Mouse (Mus musculus) limb, embryonic 14.5 days (tissue): ENCODE measurements around the gene Acr. TPM values are rescaled to one million over a fixed set of nuclear protein-coding genes. Genes with fewer than 3 reads are reported as not detected.

Source experiments
- ATAC-seq: fragments of 200-750 bp; cut with Nextera tagmentation; 2 replicates; pipeline ENCODE4 v1.8.0; 2017; ENCODE audit warnings: low read depth, moderate number of reproducible peaks, moderate TSS enrichment; ENCODE audit not compliant: low FRiP score
- DNase-seq: peaks from one replicate; pipeline ENCODE4 v3.0.0-alpha.2; 2015; ENCODE audit warnings: low spot score
- H3K27ac ChIP-seq: fragments of 300-500 bp; sonication (generic); replicated peaks from 2 replicates; pipeline ENCODE4 v1.5.1; 2014; ENCODE audit warnings: low read depth, mild to moderate bottlenecking, low read length, moderate library complexity, mixed read lengths
- H3K27me3 ChIP-seq: fragments of 300-500 bp; sonication (generic); 2 replicates; pipeline ENCODE4 v1.6.1; 2014; ENCODE audit warnings: low read length, mixed read lengths; ENCODE audit not compliant: control insufficient read depth, insufficient read depth
- H3K36me3 ChIP-seq: fragments of 300-500 bp; sonication (generic); 2 replicates; pipeline ENCODE4 v1.6.1; 2014; ENCODE audit warnings: mild to moderate bottlenecking, low read length, moderate library complexity, mixed read lengths; ENCODE audit not compliant: control insufficient read depth, insufficient read depth
- H3K4me1 ChIP-seq: fragments of 300-500 bp; sonication (generic); 2 replicates; pipeline ENCODE4 v1.6.1; 2014; ENCODE audit warnings: antibody characterized with exemption, low read length, mixed read lengths; ENCODE audit not compliant: control insufficient read depth, insufficient read depth
- H3K4me2 ChIP-seq: fragments of 300-500 bp; sonication (generic); replicated peaks from 2 replicates; pipeline ENCODE4 v1.6.1; 2014; ENCODE audit warnings: low read depth, mild to moderate bottlenecking, low read length, moderate library complexity; ENCODE audit not compliant: severe bottlenecking
- H3K4me3 ChIP-seq: fragments of 300-500 bp; sonication (generic); replicated peaks from 2 replicates; pipeline ENCODE4 v1.5.1; 2014; ENCODE audit warnings: low read length
- H3K9ac ChIP-seq: fragments of 300-500 bp; sonication (generic); 2 replicates; pipeline ENCODE4 v1.6.1; 2014; ENCODE audit warnings: mild to moderate bottlenecking, low read depth, low read length, moderate library complexity; ENCODE audit not compliant: severe bottlenecking
- H3K9me3 ChIP-seq: fragments of 300-500 bp; sonication (generic); 2 replicates; pipeline ENCODE4 v1.6.1; 2016; ENCODE audit warnings: low read length; ENCODE audit not compliant: control insufficient read depth
- POLR2A ChIP-seq: fragments of 200-500 bp; IDR thresholded peaks from 2 replicates; pipeline ENCODE4 v1.8.0; 2012; ENCODE audit warnings: inconsistent platforms, mild to moderate bottlenecking, moderate library complexity, borderline replicate concordance; ENCODE audit not compliant: insufficient read depth, insufficient read length; ENCODE audit errors: extremely low read depth
- WGBS: fragments of 180-500 bp; shearing (Covaris S2); extraction: QIAGEN DNeasy Blood & Tissue Kit; methylation state at CpG from one replicate; pipeline ENCODE4 v1.1.7; 2014; 5-methylcytosine and 5-hydroxymethylcytosine counted together
- polyA plus RNA-seq, 2 experiments: library from polyadenylated mRNA; depleted of rRNA in 1 of 2; stranded (reverse) in 1 of 2; unstranded in 1 of 2; fragments of >200 nt; fragmentation: Nextera tagmentation in 1 of 2; extraction: Ambion mirVana in 1 of 2; gene quantifications; 2 replicates each; pipeline versions ENCODE4 v1.2.1 to v1.2.3; 2012 to 2014

Acr gene
- polyA plus RNA-seq, 2 experiments: 0.21 to 1.4 TPM

DNA sequence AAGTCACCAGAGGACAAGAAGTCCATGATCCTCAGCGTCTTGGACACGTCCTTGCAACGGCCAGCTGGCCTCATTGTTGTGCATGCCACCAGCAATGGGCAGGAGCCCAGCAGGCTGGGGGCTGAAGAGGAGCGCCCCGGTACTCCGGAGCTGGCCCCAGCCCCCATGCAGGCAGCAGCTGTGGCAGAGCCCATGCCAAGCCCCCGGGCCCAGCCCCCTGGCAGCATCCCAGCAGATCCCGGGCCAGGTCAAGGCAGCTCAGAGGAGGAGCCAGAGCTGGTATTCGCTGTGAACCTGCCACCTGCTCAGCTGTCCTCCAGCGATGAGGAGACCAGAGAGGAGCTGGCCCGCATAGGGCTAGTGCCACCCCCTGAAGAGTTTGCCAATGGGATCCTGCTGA is 19.3 kb upstream of the Acr start:
- H3K9me3 ChIP-seq: no peaks in the 10 kb centered on the region
- WGBS: 54% methylated on average over 9 of the region's 11 CpGs
- peaks cover 32% of the 10 kb centered on the region for H3K36me3 ChIP-seq
- no peak overlapping the region for H3K9ac ChIP-seq
- H3K27me3 ChIP-seq: peaks cover 16% of the 10 kb centered on the region; the same call in 1 of the 2 replicates
- no peak overlapping the region for H3K4me2 ChIP-seq
- H3K27ac ChIP-seq: no peak overlapping the region
- TF ChIP-seq POLR2A: no peak
- no peak for DNase-seq
- no peak for ATAC-seq
- H3K4me3 ChIP-seq: no peak overlapping the region
- peaks cover 5% of the 10 kb centered on the region; the same call in 1 of the 2 replicates for H3K4me1 ChIP-seq

DNA sequence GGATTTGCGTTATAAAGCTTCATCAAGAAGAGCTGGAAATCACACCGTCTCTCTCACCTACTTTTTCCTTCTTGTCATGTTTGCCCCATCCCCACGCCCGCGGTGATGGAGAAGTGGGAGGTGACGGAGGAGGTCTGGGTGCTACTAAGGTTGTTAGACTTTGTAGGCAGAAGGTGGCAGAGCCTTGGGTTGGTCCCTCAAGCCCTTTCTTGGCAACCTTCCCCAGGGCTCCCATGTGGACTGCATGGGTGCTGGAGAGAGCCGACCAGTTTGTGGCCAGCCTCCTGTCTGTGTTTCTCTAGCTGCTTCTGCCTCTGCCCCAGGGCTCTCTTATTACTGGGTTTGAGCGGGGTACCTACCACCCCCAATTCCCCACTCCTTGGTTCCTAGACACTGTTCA is 17.6 kb upstream of the Acr start:
- Histone ChIP-seq H3K27ac (no peak overlapping the region), H3K9ac (no peak overlapping the region), H3K9me3 (no peaks in the 10 kb centered on the region), H3K27me3 (peaks cover 16% of the 10 kb centered on the region; the same call in 1 of the 2 replicates), H3K36me3 (peaks cover 35% of the 10 kb centered on the region; the same call in 1 of the 2 replicates), H3K4me2 (no peak overlapping the region), H3K4me3 (no peak overlapping the region), H3K4me1 (peaks cover 5% of the 10 kb centered on the region; the same call in 1 of the 2 replicates)
- ATAC-seq: no peak
- no peak for TF ChIP-seq POLR2A
- DNase-seq: no peak
- 92% methylated on average over 8 of the region's 8 CpGs for WGBS

DNA sequence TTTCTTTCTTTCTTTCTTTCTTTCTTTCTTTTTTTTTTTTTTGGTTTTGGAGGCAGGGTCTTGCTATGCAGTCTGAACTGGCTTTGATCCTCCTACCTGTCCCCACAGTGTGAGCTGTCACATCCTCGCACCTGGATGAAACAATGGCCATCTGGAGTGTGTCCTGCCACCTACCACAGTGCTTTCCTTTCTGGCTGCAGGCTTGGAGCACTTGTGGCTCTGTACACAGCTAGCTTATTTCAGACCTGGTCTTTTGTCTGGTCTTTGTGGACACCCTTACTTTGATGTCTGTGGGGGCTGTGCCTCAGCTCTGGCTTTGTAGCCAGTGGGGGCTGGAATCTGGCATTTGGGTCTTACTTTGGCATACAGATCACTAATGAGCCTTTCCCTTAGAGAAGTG is 16.4 kb upstream of the Acr start:
- peaks cover 21% of the 10 kb centered on the region for H3K27me3 ChIP-seq
- H3K4me2 ChIP-seq: no peak overlapping the region
- TF ChIP-seq POLR2A: no peak
- peaks cover 6% of the 10 kb centered on the region for H3K4me1 ChIP-seq
- 83% methylated on average over 1 of the region's 1 CpGs for WGBS
- peaks cover 35% of the 10 kb centered on the region; the same call in 1 of the 2 replicates for H3K36me3 ChIP-seq
- no peak overlapping the region for H3K9ac ChIP-seq
- DNase-seq (no peak), ATAC-seq (no peak)
- H3K4me3 ChIP-seq: no peak overlapping the region
- no peak overlapping the region for H3K27ac ChIP-seq
- H3K9me3 ChIP-seq: no peaks in the 10 kb centered on the region

DNA sequence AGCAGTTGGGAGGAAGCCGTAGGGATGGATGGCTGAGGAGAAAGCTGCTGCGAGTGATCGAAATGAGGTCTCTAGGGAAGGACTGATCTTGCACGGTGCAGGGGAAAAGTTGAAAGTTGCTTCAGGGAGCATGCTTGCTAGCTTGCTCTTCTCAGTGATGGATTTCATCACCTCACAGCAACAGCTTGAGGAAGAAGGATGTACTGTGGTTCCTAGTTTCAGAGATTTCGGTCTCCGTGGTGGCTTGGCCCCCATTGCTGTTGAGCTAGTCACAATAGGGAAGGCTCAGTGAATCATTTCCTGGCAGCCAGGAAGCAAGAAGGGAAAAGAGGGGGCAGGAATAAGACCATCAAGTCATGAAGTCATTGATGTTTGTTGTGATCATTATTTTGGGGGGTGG is 12.5 kb upstream of the Acr start:
- Histone ChIP-seq H3K27ac (no peak overlapping the region), H3K4me2 (no peak overlapping the region), H3K4me3 (no peak overlapping the region), H3K27me3 (peaks cover 34% of the 10 kb centered on the region), H3K36me3 (peaks cover 18% of the 10 kb centered on the region; the same call in 1 of the 2 replicates), H3K4me1 (peaks cover 14% of the 10 kb centered on the region; the same call in 1 of the 2 replicates), H3K9ac (no peak overlapping the region), H3K9me3 (no peaks in the 10 kb centered on the region)
- no peak for TF ChIP-seq POLR2A
- DNase-seq (no peak), ATAC-seq (no peak)
- 89% methylated on average over 6 of the region's 6 CpGs for WGBS

DNA sequence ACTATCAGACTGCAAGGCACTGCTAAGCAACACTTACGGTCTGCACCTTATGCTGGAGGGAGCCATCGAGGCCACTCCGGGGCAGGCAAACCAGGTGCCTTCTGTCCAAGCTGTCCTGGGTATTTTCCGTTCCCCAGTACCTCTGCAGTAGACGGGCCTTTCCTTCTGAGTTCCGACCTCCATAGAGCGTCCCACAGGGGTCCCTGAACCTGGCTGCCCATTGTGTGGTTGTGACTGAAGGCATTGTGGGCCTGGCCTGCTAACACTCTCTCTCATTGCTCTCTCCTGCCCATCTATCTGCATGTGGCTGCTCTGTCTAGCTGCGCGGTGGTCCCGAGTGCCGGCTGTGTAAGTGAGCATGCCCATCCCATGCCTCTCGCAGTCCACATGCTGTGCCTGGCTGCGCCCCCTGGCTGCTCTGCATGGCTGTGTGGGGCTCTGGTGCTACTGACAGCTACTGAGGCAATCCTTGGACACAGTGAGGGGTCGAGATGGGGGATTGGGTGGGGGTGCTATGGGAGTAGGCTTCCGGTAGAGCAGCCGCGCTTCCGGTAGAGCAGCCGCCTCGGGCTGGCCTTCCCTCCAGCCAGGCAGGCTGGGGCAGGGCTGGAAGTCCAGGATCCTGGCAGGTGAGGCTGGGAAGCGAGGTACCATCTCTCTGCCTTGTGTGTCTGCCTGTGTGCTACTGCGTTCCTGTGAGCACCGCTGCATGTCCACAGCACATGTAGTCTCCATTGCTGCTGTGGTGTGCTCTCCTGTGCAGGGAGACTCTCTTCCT is 11.5 kb upstream of the Acr start:
- DNase-seq: no peak
- Histone ChIP-seq H3K9me3 (no peaks in the 10 kb centered on the region), H3K27me3 (peaks cover 34% of the 10 kb centered on the region), H3K36me3 (peaks cover 15% of the 10 kb centered on the region; the same call in 1 of the 2 replicates), H3K4me2 (no peak overlapping the region), H3K9ac (no peak overlapping the region), H3K4me1 (peaks cover 14% of the 10 kb centered on the region; the same call in 1 of the 2 replicates), H3K27ac (no peak overlapping the region), H3K4me3 (no peak overlapping the region; the same call in 1 of the 2 replicates)
- no peak for ATAC-seq
- no peak for TF ChIP-seq POLR2A
- WGBS: 25% methylated on average over 22 of the region's 23 CpGs
